Mouse (Mus musculus): Measurements from ENCODE around the gene Bmp6.

The Bmp6 gene

GRCm38 (mm10) chr13:38546754-38547153, 201.8 kb downstream of the Bmp6 start:
- DNase-seq (ENCODE audit: low spot score), result no peak

GRCm38 (mm10) chr13:38547717-38548116, 202.8 kb downstream of the Bmp6 start:
- DNase-seq (ENCODE audit: low spot score), result no peak

- DNase-seq (ENCODE audit: low spot score), result no peak
Measured at GRCm38 (mm10) chr13:38548681-38549080, 203.8 kb downstream of the Bmp6 start.
